Mouse (Mus musculus) spleen, postnatal 10 days (tissue): Measurements from ENCODE around the gene Dyrk2.
A peak's percentile ranks its signal among the peaks of the same experiment; 100 is the strongest.

Experiments
- DNase-seq, 2 experiments: peaks; one replicate each; pipeline ENCODE4 v3.0.0; 2021 to 2022; ENCODE audit warnings: low spot score in 2 of 2

The Dyrk2 gene

GRCm38 (mm10) chr10:118846991-118847545 is 22.9 kb downstream of the Dyrk2 start:
- DNase-seq, result no peak

DNA sequence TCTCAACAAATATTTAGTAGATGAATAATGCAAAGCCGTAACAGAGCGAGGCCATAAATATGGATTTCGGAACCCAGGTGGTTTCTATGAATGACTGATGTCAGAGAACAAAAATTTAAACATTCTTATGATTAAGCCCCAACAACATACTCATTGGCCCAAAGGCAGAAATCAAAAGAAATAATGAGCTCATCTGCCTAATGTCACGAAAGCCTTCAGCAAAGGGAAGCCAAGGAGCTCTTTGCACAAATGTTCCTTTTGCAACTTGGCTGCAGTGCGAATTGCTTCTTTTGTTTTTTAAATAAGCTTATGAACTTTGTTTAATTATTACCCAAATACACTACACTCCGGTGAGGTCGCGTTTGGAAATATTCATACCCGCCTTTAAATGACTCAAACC is 29.4 kb downstream of the Dyrk2 start:
- DNase-seq, result no peak

- DNase-seq, result no peak
Measured at GRCm38 (mm10) chr10:118839343-118840141, 30.5 kb downstream of the Dyrk2 start.

DNA sequence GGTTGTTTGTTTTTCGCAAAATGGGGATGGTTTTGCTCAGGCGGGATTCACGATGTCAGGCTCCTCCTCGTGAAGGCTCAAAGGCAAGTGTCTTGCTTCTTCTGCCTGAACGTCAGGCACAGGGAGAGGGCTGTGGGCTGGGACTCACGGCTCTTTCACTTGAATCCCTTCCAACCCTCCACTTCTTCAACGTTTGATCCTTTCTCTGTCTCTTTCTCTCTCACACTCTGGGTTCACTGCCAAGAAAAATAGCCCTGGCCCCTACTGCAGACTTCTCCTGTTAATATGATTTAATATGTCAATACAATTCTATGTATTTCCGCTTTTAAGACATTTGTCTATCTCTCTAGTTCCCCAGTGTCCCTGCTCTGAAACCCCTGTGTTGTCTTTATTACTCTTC is 32.4 kb downstream of the Dyrk2 start:
- DNase-seq, result no peak

GRCm38 (mm10) chr10:118831190-118831589 is 38.8 kb downstream of the Dyrk2 start:
- no peak for DNase-seq

DNA sequence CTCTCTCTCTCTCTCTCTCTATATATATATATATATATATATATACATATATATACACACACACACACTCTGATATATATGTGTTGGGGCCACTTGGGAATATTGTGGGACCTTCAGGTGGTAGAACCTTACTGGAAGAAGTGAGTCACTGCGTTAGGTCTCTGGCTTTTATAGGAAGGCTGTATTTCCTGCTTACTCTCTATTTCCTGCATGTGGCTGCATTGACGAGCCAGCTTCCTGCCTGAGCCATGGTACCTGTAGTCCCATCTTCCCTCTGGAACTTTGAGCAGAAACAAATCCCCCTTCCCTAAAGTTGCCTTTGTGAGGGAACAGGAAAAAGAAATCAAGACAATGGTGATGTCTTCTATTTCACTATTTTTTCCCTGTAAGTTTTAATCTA is 40.4 kb downstream of the Dyrk2 start:
- no peak for DNase-seq

GRCm38 (mm10) chr10:118827116-118827515 is 42.9 kb downstream of the Dyrk2 start:
- no peak for DNase-seq

GRCm38 (mm10) chr10:118824830-118825229 is 45.2 kb downstream of the Dyrk2 start:
- no peak for DNase-seq

- DNase-seq, result no peak
Measured at GRCm38 (mm10) chr10:118820901-118821300, 49.1 kb downstream of the Dyrk2 start.

DNA sequence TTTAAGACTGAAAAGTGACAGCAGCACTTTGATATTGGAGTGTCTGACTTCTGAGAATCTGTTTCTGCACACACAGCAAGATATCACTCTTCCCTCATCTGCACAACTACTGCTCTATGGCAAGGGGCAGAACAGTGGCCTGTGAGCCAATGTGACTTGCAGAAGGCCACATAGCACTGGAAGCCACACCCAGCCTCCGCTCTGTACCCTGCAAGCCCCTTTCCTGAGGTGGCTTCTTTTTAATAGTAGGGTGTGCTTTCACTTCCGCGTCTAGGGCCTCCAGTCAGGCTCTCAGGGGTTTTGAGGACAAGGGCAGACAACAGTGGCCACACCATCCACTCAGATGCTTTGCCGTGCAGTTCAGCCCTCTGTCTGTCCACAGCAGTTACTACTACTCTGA is 50.2 kb downstream of the Dyrk2 start:
- DNase-seq, result peak in 1 of 2 experiments; percentile 54

DNA sequence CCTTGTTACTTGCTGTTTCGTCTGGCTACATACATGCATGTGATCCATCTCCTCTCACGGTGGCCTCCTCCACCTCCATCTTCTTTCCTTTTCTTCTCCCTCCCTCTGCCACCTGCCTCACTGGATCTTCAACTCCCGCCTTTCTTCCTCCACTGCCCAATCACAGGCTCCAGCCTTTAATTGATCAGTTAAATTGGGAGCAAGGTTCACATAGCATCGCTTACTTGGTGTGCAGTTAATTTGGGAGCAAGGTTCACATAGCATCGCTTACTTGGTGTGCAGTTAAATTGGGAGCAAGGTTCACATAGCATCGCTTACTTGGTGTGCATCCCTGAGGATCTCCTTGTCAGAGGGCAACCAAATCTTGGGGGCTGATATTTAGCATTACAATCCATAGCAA is 52.9 kb downstream of the Dyrk2 start:
- DNase-seq, result no peak

- no peak for DNase-seq
Measured at GRCm38 (mm10) chr10:118811945-118812344, 58.1 kb downstream of the Dyrk2 start.

DNA sequence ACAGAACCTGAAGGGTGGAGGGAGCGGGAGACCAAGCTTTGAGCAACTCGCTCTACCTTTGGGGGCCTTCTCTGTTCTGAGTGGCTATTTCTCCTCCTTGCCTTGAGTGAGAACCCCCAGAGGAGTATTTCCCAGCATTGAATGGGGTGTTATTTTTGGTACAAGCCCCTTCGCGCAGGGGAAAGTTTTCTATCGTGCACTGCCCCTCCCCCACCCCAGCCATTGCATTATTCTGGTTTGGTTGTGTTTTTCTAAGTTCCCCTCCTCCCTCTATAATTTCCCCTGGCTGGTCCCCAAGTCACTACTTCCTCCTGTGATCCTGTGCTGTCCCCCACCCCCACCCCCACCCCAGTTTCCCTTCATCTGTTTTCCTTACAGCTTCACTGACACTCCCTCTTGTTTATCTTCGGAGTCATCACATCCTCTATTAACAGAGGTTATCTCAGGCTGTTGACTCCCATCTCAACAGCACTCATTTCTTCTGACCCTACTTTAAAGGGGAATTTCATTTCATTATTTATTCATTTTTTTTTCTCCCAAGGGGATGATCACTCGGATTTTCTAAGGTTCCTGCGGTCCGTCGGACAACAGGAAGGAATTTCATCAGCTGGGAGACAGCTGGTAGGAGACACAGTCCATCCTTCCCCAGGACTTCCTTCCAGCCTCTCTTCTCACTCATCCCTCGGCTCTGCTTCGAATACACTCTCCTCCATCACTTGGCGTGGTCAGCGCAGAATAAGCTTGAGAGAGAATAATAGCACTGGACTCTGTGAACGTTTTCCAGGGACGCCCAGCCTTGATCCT is 58.9 kb downstream of the Dyrk2 start:
- DNase-seq, result peak in 1 of 2 experiments; percentile 47
